Mouse (Mus musculus) midbrain, embryonic 11.5 days (tissue): ENCODE measurements around the gene Cideb. TPM values are rescaled to one million over a fixed set of nuclear protein-coding genes. Genes with fewer than 3 reads are reported as not detected.

Experiments
- ATAC-seq: fragments of 200-750 bp; cut with Nextera tagmentation; 2 replicates; pipeline ENCODE4 v1.8.0; 2017; ENCODE audit warnings: moderate TSS enrichment, moderate library complexity; ENCODE audit not compliant: low FRiP score
- DNase-seq: peaks from one replicate; pipeline ENCODE4 v3.0.0; 2015; ENCODE audit warnings: low spot score; ENCODE audit errors: missing footprints
- H3K27ac ChIP-seq: fragments of 300-500 bp; sonication (generic); 2 replicates; pipeline ENCODE4 v1.5.1; 2014; ENCODE audit warnings: low read depth, low read length
- H3K27me3 ChIP-seq: fragments of 300-500 bp; sonication (generic); 2 replicates; pipeline ENCODE4 v1.6.1; 2014; ENCODE audit warnings: mild to moderate bottlenecking, low read length, moderate library complexity, mixed read lengths; ENCODE audit not compliant: control insufficient read depth, insufficient read depth
- H3K36me3 ChIP-seq: fragments of 300-500 bp; sonication (generic); 2 replicates; pipeline ENCODE4 v1.6.1; 2014; ENCODE audit warnings: mild to moderate bottlenecking, low read length, moderate library complexity, mixed read lengths; ENCODE audit not compliant: control insufficient read depth, insufficient read depth
- H3K4me1 ChIP-seq: fragments of 300-500 bp; sonication (generic); 2 replicates; pipeline ENCODE4 v1.6.1; 2014; ENCODE audit warnings: low read length; ENCODE audit not compliant: control insufficient read depth, insufficient read depth
- H3K4me2 ChIP-seq: fragments of 300-500 bp; sonication (generic); 2 replicates; pipeline ENCODE4 v1.6.1; 2014; ENCODE audit warnings: mild to moderate bottlenecking, moderate library complexity
- H3K4me3 ChIP-seq: fragments of 300-500 bp; sonication (generic); 2 replicates; pipeline ENCODE4 v1.5.1; 2014; ENCODE audit warnings: low read depth, low read length
- H3K9ac ChIP-seq: fragments of 300-500 bp; sonication (generic); 2 replicates; pipeline ENCODE4 v1.6.1; 2014; ENCODE audit warnings: low read length
- H3K9me3 ChIP-seq: fragments of 300-500 bp; sonication (generic); 2 replicates; pipeline ENCODE4 v1.6.1; 2016; ENCODE audit warnings: low read length; ENCODE audit not compliant: control insufficient read depth
- WGBS: fragments of 180-500 bp; shearing (Covaris S2); extraction: QIAGEN DNeasy Blood & Tissue Kit; methylation state at CpG from one replicate; pipeline ENCODE4 v1.1.7; 2014; 5-methylcytosine and 5-hydroxymethylcytosine counted together
- polyA plus RNA-seq: library from polyadenylated mRNA; unstranded; fragments of >200 nt; fragmentation: Nextera tagmentation; extraction: Ambion mirVana; gene quantifications from 2 replicates; pipeline ENCODE4 v1.2.1, GENCODE M21; 2014

The Cideb gene
- polyA plus RNA-seq, 1 experiment from 2014 or later: 0.22 TPM

- H3K4me2 ChIP-seq: no peak overlapping the region
- H3K9ac ChIP-seq: no peak overlapping the region
- ATAC-seq (no peak), DNase-seq (no peak)
- peaks cover 21% of the 10 kb centered on the region for H3K27me3 ChIP-seq
- H3K4me1 ChIP-seq: peaks cover 5% of the 10 kb centered on the region; the same call in 1 of the 2 replicates
- H3K36me3 ChIP-seq: peaks cover 13% of the 10 kb centered on the region
- no peaks in the 10 kb centered on the region for H3K9me3 ChIP-seq
- H3K4me3 ChIP-seq: no peak overlapping the region
- 82% methylated on average over 6 of the region's 6 CpGs for WGBS
- H3K27ac ChIP-seq: no peak overlapping the region
These were observed 692 bp downstream of the Cideb start for GRCm38 (mm10) chr14:55757566-55757965.

- Histone ChIP-seq H3K27ac (no peak overlapping the region), H3K4me1 (peaks cover 15% of the 10 kb centered on the region), H3K9ac (no peak overlapping the region), H3K27me3 (no peaks in the 10 kb centered on the region), H3K4me3 (no peak overlapping the region), H3K9me3 (no peaks in the 10 kb centered on the region), H3K4me2 (no peak overlapping the region; the same call in 1 of the 2 replicates), H3K36me3 (peaks cover 10% of the 10 kb centered on the region; the same call in 1 of the 2 replicates)
- DNase-seq: no peak
- WGBS: 92% methylated on average over 10 of the region's 10 CpGs
- no peak for ATAC-seq
These were observed 11.0 kb downstream of the Cideb start for GRCm38 (mm10) chr14:55747051-55747847.

- Histone ChIP-seq H3K4me3 (peak overlapping the region; percentile 89), H3K4me2 (peak overlapping the region; percentile 93), H3K36me3 (peaks cover 9% of the 10 kb centered on the region; the same call in 1 of the 2 replicates), H3K9me3 (no peaks in the 10 kb centered on the region), H3K4me1 (peaks cover 15% of the 10 kb centered on the region), H3K27me3 (no peaks in the 10 kb centered on the region), H3K27ac (no peak overlapping the region), H3K9ac (peak overlapping the region; percentile 88)
- WGBS: under 1% methylated on average over 30 of the region's 31 CpGs
- DNase-seq: no peak
- ATAC-seq: no peak; the same call in 1 of the 2 replicates
These were observed 12.4 kb downstream of the Cideb start for GRCm38 (mm10) chr14:55745861-55746237.

GRCm38 (mm10) chr14:55745180-55745860 lies 12.9 kb downstream of the Cideb start, which contains the start of the genes Dhrs1 and Nop9:
Gene Dhrs1 (minus strand): TSS chr14:55745690.
Gene Nop9 (plus strand): TSS chr14:55745693.
- Histone ChIP-seq H3K36me3 (peaks cover 5% of the 10 kb centered on the region; the same call in 1 of the 2 replicates), H3K4me2 (peak within 1 kb of the TSS; percentile 93), H3K4me1 (peaks cover 15% of the 10 kb centered on the region), H3K4me3 (peak within 1 kb of the TSS; percentile 89), H3K9ac (peak within 1 kb of the TSS; percentile 88), H3K9me3 (no peaks in the 10 kb centered on the region), H3K27me3 (no peaks in the 10 kb centered on the region), H3K27ac (no peak within 1 kb of the TSS)
- WGBS: 3% methylated on average over 29 of the region's 48 CpGs
- DNase-seq (peak; percentile 96), ATAC-seq (peak; percentile 91)

GRCm38 (mm10) chr14:55743711-55744110 lies 14.5 kb downstream of the Cideb start:
- H3K4me3 ChIP-seq: no peak overlapping the region
- no peak overlapping the region; the same call in 1 of the 2 replicates for H3K9ac ChIP-seq
- H3K27ac ChIP-seq: no peak overlapping the region
- no peaks in the 10 kb centered on the region for H3K36me3 ChIP-seq
- no peaks in the 10 kb centered on the region for H3K27me3 ChIP-seq
- no peaks in the 10 kb centered on the region for H3K9me3 ChIP-seq
- WGBS: 23% methylated on average over 10 of the region's 10 CpGs
- ATAC-seq (peak; percentile 33; the same call in 1 of the 2 replicates), DNase-seq (peak; percentile 99)
- H3K4me1 ChIP-seq: peaks cover 15% of the 10 kb centered on the region
- no peak overlapping the region for H3K4me2 ChIP-seq

GRCm38 (mm10) chr14:55737086-55737687 lies 21.1 kb downstream of the Cideb start:
- H3K4me2 ChIP-seq: no peak overlapping the region
- no peak overlapping the region for H3K27ac ChIP-seq
- H3K36me3 ChIP-seq: no peaks in the 10 kb centered on the region
- WGBS: 87% methylated on average over 9 of the region's 9 CpGs
- no peaks in the 10 kb centered on the region for H3K27me3 ChIP-seq
- H3K4me1 ChIP-seq: no peaks in the 10 kb centered on the region
- no peak overlapping the region for H3K4me3 ChIP-seq
- no peaks in the 10 kb centered on the region for H3K9me3 ChIP-seq
- ATAC-seq (no peak), DNase-seq (no peak)
- no peak overlapping the region for H3K9ac ChIP-seq

GRCm38 (mm10) chr14:55735758-55736157 lies 22.5 kb downstream of the Cideb start:
- H3K4me2 ChIP-seq: no peak overlapping the region

GRCm38 (mm10) chr14:55735334-55735733 lies 22.9 kb downstream of the Cideb start:
- Histone ChIP-seq H3K4me2 (no peak overlapping the region), H3K9me3 (no peaks in the 10 kb centered on the region), H3K4me3 (no peak overlapping the region), H3K9ac (no peak overlapping the region), H3K27ac (no peak overlapping the region), H3K36me3 (no peaks in the 10 kb centered on the region), H3K4me1 (no peaks in the 10 kb centered on the region), H3K27me3 (no peaks in the 10 kb centered on the region)
- no peak for DNase-seq
- 73% methylated on average over 3 of the region's 3 CpGs for WGBS
- no peak for ATAC-seq

More at GRCm38 (mm10) chr14:55735758-55736157, 22.5 kb downstream of the Cideb start:
- H3K9me3 ChIP-seq: no peaks in the 10 kb centered on the region
- no peaks in the 10 kb centered on the region for H3K36me3 ChIP-seq
- ATAC-seq (no peak), DNase-seq (no peak)
- H3K27ac ChIP-seq: no peak overlapping the region
- H3K4me3 ChIP-seq: no peak overlapping the region
- H3K4me1 ChIP-seq: no peaks in the 10 kb centered on the region
- 78% methylated on average over 4 of the region's 4 CpGs for WGBS
- no peaks in the 10 kb centered on the region for H3K27me3 ChIP-seq
- H3K9ac ChIP-seq: no peak overlapping the region
